7 mouse cellular contexts compared by ENCODE assay signal in the genomic region with DNA sequence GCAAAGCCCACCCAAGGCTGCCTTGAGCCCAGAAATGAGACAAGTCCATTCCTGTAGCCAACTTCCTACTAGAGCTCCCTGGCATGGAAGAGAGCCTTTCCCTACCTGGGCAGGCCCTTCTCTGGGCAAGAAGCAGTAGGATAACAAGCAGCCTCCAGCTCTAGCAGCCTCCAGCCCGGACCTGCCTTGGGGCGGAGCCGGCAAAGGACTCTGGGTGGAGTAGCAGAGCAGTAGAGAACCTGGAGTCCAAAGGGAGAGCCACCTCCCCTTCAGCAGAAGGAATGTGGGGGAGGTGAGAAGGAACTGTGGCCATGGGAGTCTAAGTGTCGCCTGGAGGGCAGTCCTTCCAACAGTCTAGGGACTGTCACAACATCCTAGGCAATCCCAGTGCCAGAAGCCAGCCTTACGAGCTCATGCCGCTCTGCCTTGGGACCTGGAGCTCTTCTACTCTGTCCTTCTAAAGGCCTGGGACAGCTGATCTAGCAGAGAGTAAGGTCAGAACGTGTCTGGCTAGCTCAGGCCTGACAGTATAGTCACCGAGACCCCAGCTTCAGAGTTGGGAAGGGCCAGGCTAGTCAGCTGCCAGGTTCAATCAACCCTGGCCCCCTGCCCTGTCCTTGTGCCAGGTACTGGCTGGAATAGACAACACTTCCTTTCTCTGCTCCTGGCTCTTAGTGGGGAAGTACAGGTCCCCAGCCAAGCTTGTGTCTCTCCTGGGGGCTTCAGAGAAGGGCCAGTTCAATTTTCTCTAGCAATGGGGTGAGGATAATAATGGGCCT. TPM values are rescaled to one million over a fixed set of nuclear protein-coding genes. Genes with fewer than 3 reads are reported as not detected.
DNase-seq lines count a peak whose midpoint lies in the region; ATAC-seq and TF ChIP-seq lines count a peak whose summit lies in the region.

No protein-coding gene starts in this region.

- no peak overlapping the region for H3K4me3 ChIP-seq in limb, embryonic 10.5 days
- no peak overlapping the region for H3K4me3 ChIP-seq in midbrain, postnatal 0 days (ENCODE audit: low read depth, low read length)

- TF ChIP-seq CTCF in midbrain, postnatal 0 days (IDR thresholded peaks at IDR 0.05) = no peak

- ATAC-seq in midbrain, postnatal 0 days (ENCODE audit: low FRiP score) = no peak

- peaks cover 91% of the 10 kb centered on the region for H3K4me1 ChIP-seq in limb, embryonic 10.5 days
- H3K4me1 ChIP-seq in midbrain, postnatal 0 days (ENCODE audit: insufficient read depth, low read length) = peaks cover 13% of the 10 kb centered on the region

- H3K27ac ChIP-seq in limb, embryonic 10.5 days = peak overlapping the region; percentile 61; the same call in 1 of the 2 replicates
- 0 out of 2 replicates have a peak overlapping the region, but pooled peaks have one; percentile 44 for H3K27ac ChIP-seq in midbrain, postnatal 0 days (ENCODE audit: low read depth, low read length)

- H3K9ac ChIP-seq in midbrain, postnatal 0 days (replicated peaks; ENCODE audit: low read length, poor library complexity, severe bottlenecking) = no peak overlapping the region

- no peaks in the 10 kb centered on the region for H3K27me3 ChIP-seq in limb, embryonic 10.5 days (ENCODE audit: low read depth, poor library complexity, severe bottlenecking)
- no peaks in the 10 kb centered on the region for H3K27me3 ChIP-seq in midbrain, postnatal 0 days (ENCODE audit: insufficient read depth, low read length)

- H3K9me3 ChIP-seq in limb, embryonic 10.5 days (replicated peaks) = no peaks in the 10 kb centered on the region
- H3K9me3 ChIP-seq in midbrain, postnatal 0 days (ENCODE audit: low read length) = no peaks in the 10 kb centered on the region

- H3K36me3 ChIP-seq in limb, embryonic 10.5 days = peaks cover 59% of the 10 kb centered on the region
- H3K36me3 ChIP-seq in midbrain, postnatal 0 days (ENCODE audit: insufficient read depth, low read length) = peaks cover 23% of the 10 kb centered on the region; the same call in 1 of the 2 replicates

- DNase-seq in urinary bladder, adult 18-20 months (ENCODE audit: low spot score in 2 of 2) = peak; percentile 55 to 68
- DNase-seq in urinary bladder, postnatal 10 days (ENCODE audit: low spot score) = no peak
- DNase-seq in heart, postnatal 14 days = peak; percentile 44 to 56
- DNase-seq in limb, embryonic 10.5 days (ENCODE audit: low spot score) = no peak
- DNase-seq in midbrain, postnatal 0 days (ENCODE audit: low spot score) = peak; percentile 63
- no peak for DNase-seq in gastrocnemius, adult 8-10 months (ENCODE audit: low spot score in 2 of 2)
- DNase-seq in spleen, postnatal 14 days (ENCODE audit: low spot score in 2 of 2) = no peak

- WGBS in limb, embryonic 10.5 days = 41% methylated on average over 8 of the region's 8 CpGs
- 57% methylated on average over 8 of the region's 8 CpGs for WGBS in midbrain, postnatal 0 days

- intact Hi-C loops in heart, postnatal 14 days (cut with DNase I) = loop anchor here (5.0 kb wide), 1 partner anchor 80 kb away; no protein-coding TSS in a partner anchor

- no peak overlapping the region for H3K4me2 ChIP-seq in midbrain, postnatal 0 days (ENCODE audit: low read depth, low read length, poor library complexity, severe bottlenecking)

RNA-seq across cellular contexts. Expression of a gene that starts 4.7 kb away (rescaled TPM):
- total RNA-seq in heart, postnatal 14 days (2021) = 10 to 100 TPM; 71.8 to 72.6 TPM
- 36.5 and 49.0 TPM in 2 replicates for polyA plus RNA-seq in limb, embryonic 10.5 days (2016; fragmentation: Nextera tagmentation; extraction: Ambion mirVana)
- total RNA-seq in midbrain, postnatal 0 days (2014; rRNA removed) = 303 and 333 TPM in 2 replicates
- polyA plus RNA-seq in midbrain, postnatal 0 days (2015; fragmentation: Nextera tagmentation; extraction: Ambion mirVana) = 72.8 and 77.1 TPM in 2 replicates
- total RNA-seq in gastrocnemius, adult 8-10 months (2022) = 1 to 10 TPM; 3.3 to 5.9 (median 4.4) TPM

RNA-seq across cellular contexts. Expression of a gene that starts 8.0 kb away (rescaled TPM):
- total RNA-seq in heart, postnatal 14 days (2021) = 1 to 10 TPM; 1.9 to 2.6 TPM
- 0.20 and 0.45 TPM in 2 replicates for polyA plus RNA-seq in limb, embryonic 10.5 days (2016; fragmentation: Nextera tagmentation; extraction: Ambion mirVana)
- 1.7 and 2.3 TPM in 2 replicates for total RNA-seq in midbrain, postnatal 0 days (2014; rRNA removed)
- polyA plus RNA-seq in midbrain, postnatal 0 days (2015; fragmentation: Nextera tagmentation; extraction: Ambion mirVana) = 2.4 and 3.9 TPM in 2 replicates
- under 1 TPM in 2 of 4 experiments, not detected in 2; 0.34 to 0.67 TPM for total RNA-seq in gastrocnemius, adult 8-10 months (2022)

RNA-seq across cellular contexts. Expression of a gene that starts 10.5 kb away (rescaled TPM):
- total RNA-seq in heart, postnatal 14 days (2021) = 1 to 10 TPM; 5.5 to 6.3 TPM
- 1.1 and 1.2 TPM in 2 replicates for polyA plus RNA-seq in limb, embryonic 10.5 days (2016; fragmentation: Nextera tagmentation; extraction: Ambion mirVana)
- 7.5 and 8.2 TPM in 2 replicates for total RNA-seq in midbrain, postnatal 0 days (2014; rRNA removed)
- polyA plus RNA-seq in midbrain, postnatal 0 days (2015; fragmentation: Nextera tagmentation; extraction: Ambion mirVana) = 3.5 and 3.7 TPM in 2 replicates
- total RNA-seq in gastrocnemius, adult 8-10 months (2022) = 1 to 10 TPM; 4.3 to 6.3 (median 4.8) TPM

RNA-seq across cellular contexts. Expression of a gene that starts 23.1 kb away (rescaled TPM):
- 100 to 1,000 TPM; 178 to 193 TPM for total RNA-seq in heart, postnatal 14 days (2021)
- polyA plus RNA-seq in limb, embryonic 10.5 days (2016; fragmentation: Nextera tagmentation; extraction: Ambion mirVana) = 0.18 and 0.29 TPM in 2 replicates
- 1.9 and 2.0 TPM in 2 replicates for total RNA-seq in midbrain, postnatal 0 days (2014; rRNA removed)
- polyA plus RNA-seq in midbrain, postnatal 0 days (2015; fragmentation: Nextera tagmentation; extraction: Ambion mirVana) = 1.4 and 1.7 TPM in 2 replicates
- 100 to 1,000 TPM; 149 to 208 (median 179) TPM for total RNA-seq in gastrocnemius, adult 8-10 months (2022)

RNA-seq across cellular contexts. Expression of a gene that starts 42.0 kb away (rescaled TPM):
- total RNA-seq in heart, postnatal 14 days (2021) = 10 to 100 TPM in 1 of 2 experiments, 1 to 10 TPM in 1; 9.3 to 11.0 TPM
- 24.2 and 25.2 TPM in 2 replicates for polyA plus RNA-seq in limb, embryonic 10.5 days (2016; fragmentation: Nextera tagmentation; extraction: Ambion mirVana)
- 46.6 and 46.7 TPM in 2 replicates for total RNA-seq in midbrain, postnatal 0 days (2014; rRNA removed)
- 18.7 and 19.3 TPM in 2 replicates for polyA plus RNA-seq in midbrain, postnatal 0 days (2015; fragmentation: Nextera tagmentation; extraction: Ambion mirVana)
- 1 to 10 TPM; 5.5 to 6.6 (median 6.2) TPM for total RNA-seq in gastrocnemius, adult 8-10 months (2022)

Comparison
In these comparisons a context has a peak if more than half of its experiments do, and no peak if none do; other contexts are left out.
1. DNase-seq: peak in urinary bladder, adult 18-20 months (2 of 2), heart, postnatal 14 days (2 of 2) and midbrain, postnatal 0 days (single experiment); none in urinary bladder, postnatal 10 days (single experiment), limb, embryonic 10.5 days (single experiment), gastrocnemius, adult 8-10 months (0 of 2) and spleen, postnatal 14 days (0 of 2).
2. RNA of a gene that starts 4.7 kb away (total RNA-seq): 303 to 333 TPM in midbrain, postnatal 0 days and 71.8 to 72.6 TPM in heart, postnatal 14 days; 3.3 to 5.9 TPM in gastrocnemius, adult 8-10 months; every median in the first group is over 10 times any median in the second.